Mouse (Mus musculus) cerebellum, postnatal 14 days (tissue): ENCODE measurements at regions not wholly inside any gene's neighbourhood (a gene's known extent, or its start where the extent isn't known, plus 50 kb on each side); places are given as distances from the start of the nearest gene placed in this dataset.
A peak's percentile ranks its signal among the peaks of the same experiment; 100 is the strongest.

Source experiments
- DNase-seq, 2 experiments: peaks; one replicate each; pipeline ENCODE4 v3.0.0; 2021; ENCODE audit warnings: mixed read lengths in 2 of 2

DNA sequence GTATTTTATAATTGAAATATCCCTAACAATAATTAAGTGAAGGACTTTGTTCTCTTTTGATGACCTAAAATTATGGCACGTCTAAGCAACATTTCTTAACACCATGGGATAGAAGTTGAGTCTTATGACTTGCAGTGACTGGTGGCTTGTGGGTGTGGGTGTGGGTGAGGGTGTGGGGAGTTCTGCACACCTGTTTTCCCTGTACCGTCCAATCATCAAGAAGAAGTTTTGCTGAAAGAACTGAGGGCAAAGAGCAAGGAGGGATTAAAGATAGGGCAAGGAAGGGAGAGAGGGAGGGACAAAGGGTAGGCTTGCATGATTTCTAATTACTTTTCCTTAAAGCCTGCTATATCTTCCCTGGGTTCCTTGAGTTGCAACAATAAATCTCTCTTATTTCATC, 278.5 kb upstream of the Slc30a5 start:
- DNase-seq: no peak

DNA sequence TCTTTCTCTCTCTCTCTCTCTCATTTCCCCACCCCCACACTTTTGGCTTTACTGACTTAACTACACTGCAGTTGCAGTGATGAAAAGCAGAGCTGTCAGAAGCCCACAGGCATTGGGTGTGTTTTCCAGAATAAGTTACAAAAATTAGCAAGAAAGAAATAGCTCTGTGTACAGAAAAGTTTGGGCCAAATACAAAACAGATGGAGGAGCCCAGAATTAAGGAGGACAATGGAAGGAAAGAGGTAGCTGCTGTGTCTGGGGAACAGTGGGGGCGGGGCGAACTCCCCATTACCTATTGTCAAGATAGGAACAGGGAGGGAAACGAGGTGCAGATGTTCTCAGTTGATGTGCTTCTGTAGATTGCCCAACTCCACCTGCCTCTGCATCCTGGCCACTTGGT, 267.4 kb upstream of the Slc30a5 start:
- DNase-seq: no peak

DNA sequence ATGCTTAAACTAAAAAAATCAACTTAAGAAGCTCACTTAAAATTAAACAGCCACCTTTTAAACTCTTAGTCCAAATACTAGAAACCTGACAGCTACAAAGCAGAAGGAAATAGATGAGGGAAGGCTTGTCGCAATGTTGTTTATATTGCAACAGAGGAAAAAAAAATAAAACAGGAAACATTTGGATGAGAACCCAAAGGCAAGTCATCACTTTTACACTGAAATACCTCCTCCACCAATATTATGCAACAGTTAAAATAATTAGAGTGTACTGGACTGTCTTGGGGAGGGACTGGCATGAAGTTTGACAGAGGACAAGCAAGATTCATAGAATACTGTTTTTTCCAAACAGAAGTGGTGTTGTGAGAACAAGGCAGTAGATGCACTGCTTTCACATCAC, 263.6 kb upstream of the Slc30a5 start:
- no peak for DNase-seq

DNA sequence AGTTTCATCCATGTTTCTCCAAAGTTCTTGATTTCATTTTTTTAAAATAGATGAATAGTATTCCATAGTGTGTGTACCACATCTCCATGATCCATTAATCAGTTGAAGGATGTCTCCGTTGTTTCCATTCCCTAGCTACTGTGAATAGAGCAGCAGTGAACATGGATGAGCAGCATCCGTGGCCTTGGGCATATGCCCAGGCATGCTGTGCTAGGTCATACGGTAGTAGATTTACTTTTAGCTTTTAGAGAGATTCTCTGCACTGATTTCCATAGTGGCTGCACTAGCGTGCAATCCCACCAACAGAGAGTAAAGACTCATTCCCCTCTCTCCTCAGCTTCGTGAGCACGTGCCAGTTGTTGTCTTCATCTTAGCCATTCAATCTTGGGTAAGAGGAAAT, 263.0 kb upstream of the Slc30a5 start:
- peak; percentile 43 to 61 for DNase-seq

DNA sequence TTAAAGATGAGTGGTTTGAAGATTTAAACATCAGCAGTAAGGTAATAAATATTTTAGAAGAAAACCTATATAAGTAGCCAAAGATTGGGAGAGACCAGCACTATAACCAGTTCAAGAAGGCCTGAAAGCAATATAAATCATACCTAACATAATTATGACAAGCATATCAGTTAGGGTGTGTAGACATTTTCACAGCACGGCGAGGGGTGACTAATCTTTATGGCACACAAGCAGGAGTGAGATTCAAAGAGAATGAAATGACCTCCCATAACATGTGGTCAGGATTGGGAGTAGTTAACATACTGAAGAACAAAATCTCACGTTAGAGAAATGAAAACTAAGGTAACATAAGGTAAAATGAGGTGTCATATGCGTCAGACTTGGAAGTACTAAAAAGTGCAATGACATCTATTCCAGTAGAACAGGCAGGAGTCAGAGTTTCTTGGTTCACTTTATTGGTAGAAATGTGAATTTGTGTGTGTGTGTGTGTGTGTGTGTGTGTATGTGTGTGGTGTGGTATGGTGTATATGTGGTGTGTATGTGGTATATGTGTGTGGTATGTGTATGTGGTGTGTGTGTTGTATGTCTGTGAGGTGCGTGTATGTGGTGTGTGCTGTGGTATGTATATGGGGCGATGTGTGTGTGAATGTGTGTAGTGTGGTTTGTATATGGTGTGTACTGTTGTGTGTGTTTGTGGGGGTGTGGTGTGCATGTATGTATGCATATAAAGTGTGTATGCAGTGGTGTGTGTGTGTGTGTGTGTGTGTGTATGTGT, 262.0 kb upstream of the Slc30a5 start:
- no peak for DNase-seq

DNA sequence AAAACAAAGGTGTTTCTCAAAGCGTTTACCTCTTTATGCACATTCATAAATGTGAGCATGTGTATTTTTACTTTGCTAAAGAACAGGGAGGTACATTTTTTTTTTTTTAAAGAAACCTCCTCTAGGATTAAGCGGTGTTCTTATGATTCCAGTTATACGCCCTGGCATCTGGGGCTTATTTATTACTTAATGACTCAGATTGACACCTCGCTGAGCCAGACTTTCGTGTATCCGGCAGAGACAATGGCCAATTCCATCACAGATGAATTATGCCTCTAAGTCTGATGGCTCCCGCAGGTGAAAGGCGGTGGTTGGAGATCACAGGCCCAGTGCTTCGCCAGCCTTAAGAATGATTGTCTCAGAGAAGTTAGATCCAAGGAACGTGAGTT, 259.5 kb upstream of the Slc30a5 start:
- DNase-seq: peak; percentile 11 to 18

DNA sequence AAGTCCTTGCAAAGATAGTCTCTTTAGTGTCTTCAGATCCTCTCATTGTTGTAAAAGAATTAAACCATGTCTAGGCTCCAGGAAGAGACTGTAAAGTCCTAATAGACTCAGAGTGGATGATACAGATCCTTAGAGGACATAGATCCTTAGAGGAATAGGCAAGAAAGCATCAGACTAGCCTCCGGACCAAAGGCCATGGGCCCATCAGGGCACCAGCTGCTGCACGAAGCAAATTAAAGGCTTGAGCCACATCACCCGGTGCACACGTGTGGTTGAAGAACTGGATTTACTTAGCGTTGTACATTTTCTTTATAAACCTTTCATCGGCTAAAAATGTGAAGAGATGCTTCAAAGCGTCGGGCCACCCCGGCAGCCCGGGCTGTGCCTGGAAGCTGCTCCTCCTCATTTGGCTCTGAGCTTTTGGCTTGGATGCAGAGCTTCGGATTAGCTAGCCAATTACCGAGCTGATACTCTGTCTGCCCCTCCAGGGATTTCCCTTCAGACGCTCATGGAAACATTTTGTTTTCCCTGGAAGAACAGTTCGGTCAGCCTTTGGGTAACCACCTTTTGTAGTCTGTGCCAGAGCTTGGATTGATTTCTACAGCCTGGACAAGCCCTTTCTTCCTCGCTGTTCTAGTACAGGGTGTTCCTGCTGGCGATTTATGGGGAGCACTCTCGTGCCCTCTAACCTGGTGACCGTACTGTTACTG, 259.0 kb upstream of the Slc30a5 start:
- DNase-seq: peak; percentile 74 to 79

DNA sequence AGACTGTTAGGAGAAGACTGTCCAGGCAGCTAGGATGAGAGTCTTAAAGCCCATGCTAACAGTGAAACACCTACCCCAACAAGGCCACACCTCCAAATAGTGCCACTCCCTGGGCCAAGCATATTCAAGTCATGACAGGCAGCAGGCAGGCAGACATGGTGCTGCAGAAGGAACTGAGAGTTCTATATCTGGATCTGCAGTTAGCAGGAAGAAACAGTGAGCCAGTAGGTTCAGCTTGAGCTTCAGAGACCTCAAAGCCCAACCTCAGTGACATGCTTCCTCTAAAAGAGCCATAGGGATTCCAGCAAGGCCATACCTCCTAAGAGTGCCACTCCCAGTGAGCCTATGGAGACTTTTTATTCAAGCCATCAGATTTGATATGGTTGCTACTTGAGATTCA, 252.0 kb upstream of the Slc30a5 start:
- no peak for DNase-seq

DNA sequence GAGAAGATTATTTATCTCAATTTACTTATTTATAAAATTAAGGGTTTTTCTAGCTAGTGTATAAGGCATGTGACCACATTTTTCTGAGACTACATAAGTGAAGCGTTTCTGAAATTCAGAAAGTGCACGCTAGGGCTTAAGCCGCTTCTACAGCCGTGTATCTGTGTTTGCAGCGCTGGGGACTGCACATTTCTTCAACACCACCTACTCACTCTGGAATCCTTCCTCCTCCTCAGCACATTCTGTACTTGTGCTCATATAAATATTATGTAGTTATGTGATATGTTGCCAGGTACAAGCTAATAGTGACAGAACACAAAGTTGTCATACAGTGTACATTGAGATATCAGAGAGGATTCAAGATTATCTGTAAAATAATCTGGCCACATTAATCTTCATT, 251.0 kb upstream of the Slc30a5 start:
- no peak for DNase-seq

DNA sequence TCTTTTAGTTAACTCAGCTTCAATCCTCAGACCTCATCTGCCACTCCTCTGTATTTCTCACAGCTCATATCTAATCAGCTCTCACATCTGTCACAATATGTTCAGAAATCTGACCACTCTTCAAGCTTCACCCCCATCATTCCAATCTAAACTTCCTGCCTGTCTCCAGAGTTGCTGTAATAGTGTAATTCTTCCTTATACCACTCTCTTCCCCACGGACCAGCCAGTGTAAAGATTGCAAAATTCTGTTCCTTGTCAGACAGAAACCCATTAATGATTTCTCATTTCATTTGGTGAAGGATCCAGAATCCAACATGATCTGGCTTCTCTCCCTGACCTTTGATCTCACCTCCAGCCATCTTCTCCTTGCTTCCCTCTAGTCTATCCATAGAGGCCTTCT, 250.2 kb upstream of the Slc30a5 start:
- DNase-seq: no peak

DNA sequence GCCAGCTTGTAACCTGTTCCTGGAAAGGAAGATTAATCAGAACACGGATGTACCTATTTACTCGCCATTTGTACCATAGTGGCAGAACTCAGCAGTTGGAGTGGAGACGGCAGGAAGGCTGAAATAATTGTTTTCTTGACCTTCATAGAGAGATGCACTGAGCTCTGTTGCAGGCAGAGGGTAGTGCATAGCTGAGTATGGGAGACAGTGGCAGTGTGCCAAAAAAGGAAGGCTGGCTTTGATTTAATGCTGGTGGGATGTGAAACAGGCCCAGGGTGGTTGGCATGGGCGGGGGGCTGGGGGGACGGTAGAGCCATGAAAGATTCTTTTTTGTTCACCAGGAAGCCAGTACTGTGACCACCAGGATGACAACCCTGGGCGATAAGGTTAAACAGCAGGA, 235.3 kb upstream of the Slc30a5 start:
- peak; percentile 56 to 74 for DNase-seq

DNA sequence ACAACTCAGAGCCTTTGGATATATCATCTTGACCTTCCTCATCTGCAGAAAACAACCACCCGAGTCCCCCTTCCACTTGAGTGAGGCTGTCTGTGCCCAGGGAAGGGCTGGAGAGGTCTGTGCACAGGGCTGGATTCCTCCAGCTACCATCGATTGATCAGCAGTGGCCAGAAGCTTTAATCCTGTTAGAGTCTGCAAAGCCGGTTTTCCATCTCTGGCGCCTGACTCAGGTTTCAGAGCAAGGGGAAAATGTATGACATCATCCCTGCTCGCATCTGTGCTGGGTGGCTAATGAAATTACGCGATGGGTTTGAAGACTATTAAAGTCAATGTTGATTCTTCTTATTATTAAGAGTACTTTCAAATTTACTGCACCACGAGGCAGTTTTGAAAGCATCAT, 229.4 kb upstream of the Slc30a5 start:
- no peak for DNase-seq

DNA sequence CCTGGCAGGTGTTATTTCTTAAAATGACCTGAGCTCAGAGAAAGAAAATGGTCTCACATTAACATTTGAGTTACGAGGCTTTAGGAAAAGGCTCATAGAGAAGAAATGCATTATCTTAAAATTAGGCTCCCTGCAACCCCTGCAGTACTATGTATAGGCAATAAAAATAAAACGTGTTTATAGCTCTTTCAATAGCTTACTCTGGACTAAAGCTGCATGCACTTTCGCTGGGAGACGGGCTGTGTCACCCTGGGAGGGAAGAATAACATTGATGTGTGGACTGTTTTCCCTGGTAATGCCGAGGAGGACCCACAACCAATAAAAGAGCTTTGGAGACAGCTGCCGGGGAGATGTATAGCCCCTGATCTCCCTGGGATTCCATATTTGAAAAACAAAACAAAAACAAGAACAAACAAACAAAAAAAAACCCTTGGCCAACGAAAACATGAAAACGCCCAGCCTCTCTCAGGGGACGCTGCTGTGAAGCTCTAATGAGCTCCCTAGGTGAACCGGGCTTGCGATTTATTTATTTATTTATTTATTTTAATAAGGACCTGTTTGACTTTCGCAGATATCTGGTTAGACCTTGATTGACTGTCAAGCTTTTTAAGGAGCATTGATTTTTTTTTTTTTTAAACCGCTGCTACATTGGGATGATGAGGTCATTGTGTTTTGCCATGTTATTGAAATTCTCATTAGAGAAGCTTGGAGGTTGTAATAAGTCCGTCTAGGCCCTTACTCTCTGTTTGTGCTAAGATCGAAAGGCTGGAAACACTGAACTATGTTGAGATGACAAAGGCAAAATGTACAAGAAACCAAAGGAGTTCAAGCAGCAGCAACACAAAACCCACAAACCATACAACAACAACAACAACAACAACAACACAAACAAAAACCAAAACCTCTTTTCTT, 228.3 kb upstream of the Slc30a5 start:
- DNase-seq: no peak

DNA sequence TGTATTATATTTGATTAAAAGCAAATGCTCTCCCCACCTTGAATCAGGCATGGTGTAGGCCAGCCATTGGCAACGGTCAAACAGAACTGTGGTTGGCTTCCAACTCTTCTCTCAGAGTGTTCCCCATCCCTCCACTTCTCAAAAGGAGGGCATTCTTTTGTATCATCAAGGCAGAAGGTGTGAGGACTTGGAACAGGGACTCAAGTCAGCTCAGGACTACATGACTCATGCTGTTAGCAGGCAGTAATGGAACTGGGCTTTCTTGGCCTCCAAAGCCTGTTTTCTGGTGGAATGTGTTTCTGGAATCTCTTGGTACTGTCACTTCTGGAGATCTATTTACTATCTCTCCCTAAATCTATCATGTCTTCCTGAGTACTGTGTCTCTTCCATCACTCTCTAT, 216.3 kb upstream of the Slc30a5 start:
- DNase-seq: no peak

DNA sequence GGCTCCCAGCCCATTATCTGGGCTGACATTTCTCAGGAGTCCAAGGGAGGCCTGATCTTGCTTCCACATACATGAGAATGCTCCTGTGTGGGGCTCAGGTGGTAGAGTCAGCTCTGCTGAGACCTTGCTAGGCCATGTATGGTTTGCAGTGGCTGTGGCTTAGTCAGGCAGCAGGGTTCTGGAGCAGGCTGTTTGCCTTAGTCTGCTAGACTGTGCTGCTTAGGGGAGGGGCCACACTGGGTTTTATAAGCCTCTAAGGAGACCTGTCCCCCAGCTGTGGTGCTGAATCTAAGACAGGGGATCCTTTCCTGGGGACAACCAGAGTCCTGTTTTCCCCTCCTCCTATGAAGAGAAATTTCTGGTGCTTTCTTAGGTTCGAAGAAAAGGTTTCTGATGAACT, 199.4 kb upstream of the Slc30a5 start:
- no peak for DNase-seq

DNA sequence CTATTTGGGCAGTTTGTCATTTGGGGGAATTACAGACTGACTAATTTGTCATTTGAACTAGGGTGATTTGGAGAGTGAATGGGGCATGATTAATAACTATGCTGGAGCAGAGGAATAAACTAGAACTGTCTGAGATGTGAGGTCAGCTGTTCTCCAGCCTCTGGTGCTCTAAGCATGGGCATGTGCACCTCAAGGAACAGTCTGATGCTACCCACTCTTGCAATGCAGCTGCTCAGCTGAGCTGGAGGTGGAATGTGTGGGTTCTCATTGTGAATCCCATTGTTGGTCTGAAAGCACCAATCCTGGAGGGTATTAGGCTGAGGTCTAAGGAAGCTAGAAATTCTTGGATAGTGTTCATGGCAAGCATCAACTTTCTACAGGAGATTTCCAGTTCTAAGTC, 192.8 kb upstream of the Slc30a5 start:
- DNase-seq: no peak

DNA sequence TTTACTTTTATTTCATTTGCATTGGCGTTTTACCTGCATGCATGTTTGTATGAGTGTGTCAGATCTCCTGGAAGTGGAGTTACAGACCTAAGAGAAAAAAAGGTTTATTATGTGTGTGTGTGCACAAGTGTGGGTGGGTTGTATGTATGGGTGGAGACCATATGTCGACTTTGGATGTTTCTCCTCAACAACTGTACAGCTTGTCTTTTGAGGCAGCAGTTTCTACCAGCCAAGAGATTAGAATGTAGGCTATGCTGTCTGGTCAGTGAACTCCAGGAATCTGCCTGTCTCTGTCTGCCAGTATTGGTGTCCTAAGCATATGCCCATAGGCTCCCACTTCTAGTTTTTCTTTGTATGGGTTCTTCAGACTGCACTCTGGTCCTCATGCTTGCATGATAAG, 192.3 kb upstream of the Slc30a5 start:
- DNase-seq: no peak

DNA sequence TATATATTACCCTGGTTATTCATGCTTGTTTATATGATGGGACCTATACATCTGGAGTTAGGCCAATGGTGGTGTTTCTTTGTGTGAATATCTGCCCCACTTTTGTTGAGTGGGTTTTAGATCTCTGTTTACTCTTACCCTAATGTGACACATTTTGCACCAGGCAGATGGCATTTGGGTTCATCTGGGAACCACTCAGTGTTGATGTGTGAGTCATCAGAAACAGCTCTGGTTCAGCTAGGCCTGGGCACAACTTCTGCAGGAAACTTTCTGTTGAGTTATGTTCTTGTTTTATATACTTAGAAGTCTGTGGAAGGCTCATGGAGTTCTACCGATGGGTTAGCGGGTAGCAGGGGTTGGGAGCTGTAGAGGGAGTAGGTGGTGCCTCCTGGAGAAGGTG, 191.7 kb upstream of the Slc30a5 start:
- DNase-seq: no peak

DNA sequence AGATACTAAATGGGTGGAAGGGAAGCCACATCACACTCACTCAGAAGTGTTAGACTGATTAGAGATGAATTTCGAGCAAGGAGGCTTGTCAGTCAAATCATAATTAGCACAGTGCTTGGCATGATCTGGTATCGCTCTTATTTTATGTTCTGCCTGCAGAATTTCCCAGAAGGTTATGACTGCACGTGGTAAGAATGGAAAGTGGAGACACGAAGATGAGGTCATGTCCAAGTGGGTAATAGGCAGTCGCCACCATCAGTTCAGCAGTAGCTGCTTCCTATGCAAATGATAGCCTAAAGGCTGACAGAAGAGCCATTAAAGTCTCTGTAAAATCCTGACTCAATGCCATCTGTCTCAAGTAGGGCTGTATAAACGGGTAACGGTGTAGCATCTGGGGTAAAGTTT, 186.0 kb upstream of the Slc30a5 start:
- DNase-seq: no peak

DNA sequence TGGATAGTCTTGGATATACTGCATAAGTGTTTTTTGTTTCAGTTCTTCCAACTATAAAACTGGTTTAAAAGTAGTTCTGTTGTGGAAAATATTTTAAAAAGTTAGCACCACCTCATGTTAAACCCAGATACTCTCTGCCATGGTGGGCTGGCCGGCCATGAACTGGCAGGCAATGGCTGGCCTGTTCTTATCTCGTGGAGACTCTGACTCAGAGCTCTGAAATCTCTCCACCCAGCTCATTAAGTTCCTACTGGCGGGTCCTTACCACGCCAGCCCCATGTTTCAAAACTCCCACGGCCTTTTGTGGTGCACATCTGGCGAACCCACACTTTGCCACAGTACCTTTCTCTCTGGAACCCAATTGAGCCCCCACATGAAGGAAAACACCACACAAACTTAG, 183.8 kb upstream of the Slc30a5 start:
- no peak for DNase-seq

DNA sequence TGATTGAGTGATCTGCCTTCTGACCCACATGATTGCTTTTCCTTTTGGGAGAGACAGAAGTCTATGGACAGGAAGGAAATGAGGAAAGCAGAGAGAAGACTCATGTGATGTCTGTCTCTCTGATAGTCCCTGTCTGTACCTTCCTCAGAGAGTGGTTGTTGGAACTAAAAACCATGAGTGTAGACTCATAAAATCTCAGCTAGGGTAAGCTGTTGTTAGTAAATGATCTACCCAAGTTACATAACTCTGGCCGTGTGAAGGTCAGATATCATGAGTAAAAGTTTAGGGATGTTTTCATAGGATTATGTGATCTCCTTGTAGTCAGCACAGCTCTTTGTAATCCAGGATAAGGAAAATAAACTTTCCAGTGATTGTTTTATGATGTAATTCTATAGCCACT, 183.0 kb upstream of the Slc30a5 start:
- DNase-seq: no peak

DNA sequence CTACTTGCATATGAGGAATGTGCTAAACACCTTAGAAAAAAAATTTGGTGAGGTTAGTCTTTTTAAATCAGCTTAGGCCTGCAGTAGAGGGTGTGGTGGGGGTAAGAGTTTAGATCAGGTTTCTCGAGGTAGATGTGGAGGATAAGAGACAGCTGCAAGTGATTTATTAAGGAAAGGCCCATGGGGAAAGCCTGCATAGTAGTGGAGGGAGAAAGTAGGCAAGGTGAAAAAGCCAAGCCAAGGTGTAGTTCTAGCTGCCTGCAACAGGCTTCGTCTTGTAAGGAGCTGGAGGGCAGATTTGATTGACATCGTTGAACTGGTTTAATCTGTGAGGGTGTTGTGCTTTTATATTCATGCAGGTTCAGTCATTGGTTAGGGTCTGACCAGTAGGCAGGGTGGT, 182.2 kb upstream of the Slc30a5 start:
- no peak for DNase-seq

DNA sequence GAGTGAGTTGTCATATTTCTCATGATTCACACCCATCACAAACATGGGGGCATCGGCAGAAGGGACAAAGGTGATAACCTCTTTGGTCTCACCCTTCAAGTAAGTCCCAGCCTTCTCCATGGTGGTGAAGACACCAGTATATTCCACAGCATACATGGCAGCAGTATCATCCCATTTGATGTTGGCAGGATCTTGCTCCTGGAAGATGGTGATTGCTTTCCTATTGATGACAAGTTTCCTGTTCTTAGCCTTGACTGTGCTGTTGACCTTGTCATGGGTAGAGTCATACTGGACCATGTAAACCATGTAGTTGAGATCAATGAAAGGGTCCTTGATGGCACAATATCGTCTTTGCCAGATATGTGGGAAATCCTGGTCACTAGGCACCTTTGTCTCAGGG, 180.4 kb upstream of the Slc30a5 start:
- no peak for DNase-seq

DNA sequence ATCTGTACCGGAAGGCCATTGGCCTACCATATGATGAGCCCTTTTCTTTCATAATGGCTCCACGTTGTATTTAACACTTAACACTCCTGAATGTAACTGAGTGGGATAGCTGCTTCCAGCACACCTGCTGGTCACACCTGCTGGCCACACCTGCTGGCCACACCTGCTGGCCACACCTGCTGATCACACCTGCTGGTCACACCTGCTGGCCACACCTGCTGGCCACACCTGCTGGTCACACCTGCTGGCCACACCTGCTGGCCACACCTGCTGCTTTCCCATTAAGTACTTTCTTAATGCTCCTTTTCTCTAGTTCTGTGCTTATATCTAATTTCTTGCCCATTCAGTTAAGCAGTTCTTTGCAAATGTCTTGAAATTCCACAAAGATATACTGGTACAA, 157.4 kb upstream of the Slc30a5 start:
- no peak for DNase-seq
